Mouse (Mus musculus) stomach, postnatal 0 days (tissue): Measurements from ENCODE around the gene Hoxa13.

Source experiments
- CTCF ChIP-seq: IDR thresholded peaks from 2 replicates; pipeline ENCODE4 v1.5.1; 2016; ENCODE audit warnings: antibody characterized with exemption, low read depth, mild to moderate bottlenecking, moderate library complexity
- EP300 ChIP-seq: optimal IDR thresholded peaks from 2 replicates; pipeline ENCODE3; 2016; ENCODE audit warnings: antibody characterized with exemption

GRCm38 (mm10) chr6:52212556-52213118 is 48.0 kb downstream of the Hoxa13 start:
- TF ChIP-seq CTCF: no peak
- TF ChIP-seq EP300: no peak
